Mouse (Mus musculus) MEL (cell line): ENCODE measurements around the gene Rpl37a. TPM values are rescaled to one million over a fixed set of nuclear protein-coding genes. Genes with fewer than 3 reads are reported as not detected.

Experiments
- DNase-seq: peaks from one replicate; pipeline ENCODE4 v3.0.0; 2011; ENCODE audit warnings: low read depth, low spot score
- H3K27ac ChIP-seq: 2 replicates; pipeline ENCODE4 v1.5.1; 2012; ENCODE audit warnings: low read depth, mild to moderate bottlenecking, control low read depth, low read length, moderate library complexity; ENCODE audit not compliant: control insufficient read depth
- H3K27me3 ChIP-seq, 2 experiments: fragments of 150-350 bp in 1 of 2; sonication (generic) in 1 of 2; 2 replicates each; pipeline ENCODE4 v1.6.1; 2012; ENCODE audit warnings: low read length in 2 of 2, mild to moderate bottlenecking in 2 of 2, improper control_type of control experiment in 1 of 2, moderate library complexity in 1 of 2; ENCODE audit not compliant: insufficient read depth in 2 of 2, control insufficient read depth in 1 of 2
- H3K36me3 ChIP-seq, 2 experiments: 2 replicates each; pipeline ENCODE4 v1.6.1; 2012 to 2014; ENCODE audit warnings: low read length in 2 of 2, improper control_type of control experiment in 1 of 2, inconsistent platforms in 1 of 2, mild to moderate bottlenecking in 1 of 2; ENCODE audit not compliant: insufficient read depth in 2 of 2, control insufficient read depth in 1 of 2
- H3K4me1 ChIP-seq, 2 experiments: fragments of 150-350 bp in 1 of 2; sonication (generic) in 1 of 2; 2 replicates each; pipeline ENCODE4 v1.6.1; 2012; ENCODE audit warnings: low read length in 2 of 2, improper control_type of control experiment in 1 of 2, mild to moderate bottlenecking in 1 of 2; ENCODE audit not compliant: insufficient read depth in 2 of 2, control insufficient read depth in 1 of 2
- H3K4me3 ChIP-seq, 2 experiments: fragments of 150-350 bp in 1 of 2; sonication (generic) in 1 of 2; 2 replicates each; pipeline ENCODE4 v1.5.1; 2012; ENCODE audit warnings: low read depth in 2 of 2, low read length in 2 of 2, mild to moderate bottlenecking in 2 of 2, moderate library complexity in 2 of 2, control low read depth in 1 of 2, improper control_type of control experiment in 1 of 2; ENCODE audit not compliant: control insufficient read depth in 1 of 2, insufficient read depth in 1 of 2
- H3K79me2 ChIP-seq: 2 replicates; pipeline ENCODE4 v1.6.1; 2012; ENCODE audit warnings: mild to moderate bottlenecking, low read length, moderate library complexity; ENCODE audit not compliant: control insufficient read depth, poor library complexity, insufficient read depth
- H3K9ac ChIP-seq: 2 replicates; pipeline ENCODE4 v1.6.1; 2012; ENCODE audit warnings: low read depth, mild to moderate bottlenecking, control low read depth, low read length, moderate library complexity; ENCODE audit not compliant: control insufficient read depth, poor library complexity, severe bottlenecking
- H3K9me3 ChIP-seq: fragments of 150-350 bp; sonication (generic); replicated peaks from 2 replicates; pipeline ENCODE4 v1.6.1; 2012; ENCODE audit warnings: mild to moderate bottlenecking, low read length, improper control_type of control experiment, moderate library complexity; ENCODE audit not compliant: insufficient read depth
- CHD2 ChIP-seq: IDR thresholded peaks from 2 replicates; pipeline ENCODE4 v1.6.1; 2011; ENCODE audit warnings: low read length, improper control_type of control experiment
- ELF1 ChIP-seq: IDR thresholded peaks from 2 replicates; pipeline ENCODE4 v1.6.1; 2014; ENCODE audit warnings: low read depth, mild to moderate bottlenecking, inconsistent platforms, low read length, improper control_type of control experiment, moderate library complexity
- ETS1 ChIP-seq: IDR thresholded peaks from 2 replicates; pipeline ENCODE4 v1.6.1; 2012; ENCODE audit warnings: low read depth, mild to moderate bottlenecking, inconsistent platforms, low read length, improper control_type of control experiment, moderate library complexity
- GABPA ChIP-seq: IDR thresholded peaks from 2 replicates; pipeline ENCODE4 v1.6.1; 2012; ENCODE audit warnings: low read depth, mild to moderate bottlenecking, inconsistent platforms, low read length, improper control_type of control experiment, moderate library complexity
- JUND ChIP-seq: IDR thresholded peaks from 2 replicates; pipeline ENCODE4 v1.6.1; 2011; ENCODE audit warnings: low read depth, mild to moderate bottlenecking, improper control_type of control experiment, low read length
- MXI1 ChIP-seq: IDR thresholded peaks from 2 replicates; pipeline ENCODE4 v1.6.1; 2011; ENCODE audit warnings: mild to moderate bottlenecking, low read depth, low read length, improper control_type of control experiment
- MYB ChIP-seq: IDR thresholded peaks from 2 replicates; pipeline ENCODE4 v1.6.1; 2011; ENCODE audit warnings: mild to moderate bottlenecking, low read depth, low read length, improper control_type of control experiment
- MYC ChIP-seq: IDR thresholded peaks from 2 replicates; pipeline ENCODE4 v1.6.1; 2011; ENCODE audit warnings: low read depth, mild to moderate bottlenecking, low read length, improper control_type of control experiment, moderate library complexity
- NELFE ChIP-seq: IDR thresholded peaks from 2 replicates; pipeline ENCODE4 v1.6.1; 2011; ENCODE audit warnings: low read depth, low read length, improper control_type of control experiment
- POLR2A ChIP-seq, 2 experiments: IDR thresholded peaks; 2 replicates each; pipeline ENCODE4 v1.6.1; 2011 to 2012; ENCODE audit warnings: low read length in 2 of 2, mild to moderate bottlenecking in 2 of 2, control low read depth in 1 of 2, improper control_type of control experiment in 1 of 2, low read depth in 1 of 2, moderate library complexity in 1 of 2; ENCODE audit not compliant: control insufficient read depth in 1 of 2, insufficient read depth in 1 of 2, poor library complexity in 1 of 2
- POLR2AphosphoS2 ChIP-seq: IDR thresholded peaks from 2 replicates; pipeline ENCODE4 v1.6.1; 2011; ENCODE audit warnings: low read length, improper control_type of control experiment
- POLR2AphosphoS5 ChIP-seq: IDR thresholded peaks from 2 replicates; pipeline ENCODE4 v1.6.1; 2012; ENCODE audit warnings: low read depth, borderline replicate concordance, mild to moderate bottlenecking, inconsistent platforms, low read length, moderate library complexity, mixed read lengths
- SIN3A ChIP-seq: IDR thresholded peaks from 2 replicates; pipeline ENCODE4 v1.6.1; 2012; ENCODE audit warnings: low read length, improper control_type of control experiment, inconsistent platforms
- SMC3 ChIP-seq: IDR thresholded peaks from 2 replicates; pipeline ENCODE4 v1.6.1; 2011; ENCODE audit warnings: low read depth, low read length, improper control_type of control experiment
- TBP ChIP-seq: IDR thresholded peaks from 2 replicates; pipeline ENCODE4 v1.8.0; 2011; ENCODE audit warnings: low read depth, low read length, improper control_type of control experiment
- TCF12 ChIP-seq: IDR thresholded peaks from 2 replicates; pipeline ENCODE4 v1.6.1; 2014; ENCODE audit warnings: low read depth, mild to moderate bottlenecking, inconsistent platforms, low read length, improper control_type of control experiment, moderate library complexity
- USF2 ChIP-seq, 2 experiments: IDR thresholded peaks; 2 replicates each; pipeline ENCODE4 v1.6.1; 2011 to 2012; ENCODE audit warnings: improper control_type of control experiment in 2 of 2, low read length in 2 of 2, borderline replicate concordance in 1 of 2, inconsistent platforms in 1 of 2, low read depth in 1 of 2, mild to moderate bottlenecking in 1 of 2; ENCODE audit not compliant: insufficient read depth in 1 of 2
- ZC3H11A ChIP-seq: IDR thresholded peaks from 2 replicates; pipeline ENCODE4 v1.6.1; 2012; ENCODE audit warnings: low read depth, mild to moderate bottlenecking, inconsistent platforms, low read length, improper control_type of control experiment
- ZMIZ1 ChIP-seq: IDR thresholded peaks from 2 replicates; pipeline ENCODE4 v1.6.1; 2012; ENCODE audit warnings: low read depth, mild to moderate bottlenecking, inconsistent platforms, low read length, improper control_type of control experiment, moderate library complexity
- polyA plus RNA-seq, 2 experiments: library from polyadenylated mRNA; stranded (reverse) in 1 of 2; unstranded in 1 of 2; fragments of >175 nt in 1 of 2; fragments of >200 nt in 1 of 2; gene quantifications; 2 replicates each; pipeline versions ENCODE4 v1.2.1 to v1.2.4; 2012; ENCODE audit warnings: low replicate concordance in 2 of 2, low read depth in 1 of 2; ENCODE audit not compliant: insufficient read length in 2 of 2, insufficient read depth in 1 of 2, missing spikeins in 1 of 2
- total RNA-seq: library from RNA; depleted of rRNA; stranded (reverse); fragments of 300-350 nt; gene quantifications from 2 replicates; pipeline ENCODE4 v1.2.3, GENCODE M21; 2012

Gene Rpl37a
- total and polyA plus RNA-seq, 3 experiments = 1,104 to 4,601 (median 2,623) TPM

GRCm38 (mm10) chr1:72715065-72715464 is 4.0 kb downstream of the Rpl37a start:
- peaks cover 11 to 18% of the 10 kb centered on the region in 2 experiments for H3K36me3 ChIP-seq
- H3K9me3 ChIP-seq = no peaks in the 10 kb centered on the region
- H3K4me3 ChIP-seq = no peak overlapping the region
- no peaks in the 10 kb centered on the region for H3K27me3 ChIP-seq
- no peak overlapping the region for H3K9ac ChIP-seq
- no peak overlapping the region for H3K27ac ChIP-seq
- peaks cover 22% of the 10 kb centered on the region for H3K79me2 ChIP-seq
- H3K4me1 ChIP-seq = peaks cover 0 to 7% of the 10 kb centered on the region in 2 experiments; a peak in 3 of 4 replicates
- peak; percentile 44 for DNase-seq
- peak; percentile 1; the same call in 1 of the 2 replicates for TF ChIP-seq SMC3
- TF ChIP-seq ELF1 = no peak
- peak; percentile 49; the same call in 1 of the 2 replicates for TF ChIP-seq TBP
- TF ChIP-seq, all 39 proteins: peak for 2

- H3K36me3 ChIP-seq = peaks cover 11 to 18% of the 10 kb centered on the region in 2 experiments
- H3K79me2 ChIP-seq = peaks cover 22% of the 10 kb centered on the region
- H3K9me3 ChIP-seq = no peaks in the 10 kb centered on the region
- DNase-seq = peak; percentile 57
- peaks cover 0 to 7% of the 10 kb centered on the region in 2 experiments; a peak in 3 of 4 replicates for H3K4me1 ChIP-seq
- no peak overlapping the region for H3K4me3 ChIP-seq
- H3K27ac ChIP-seq = no peak overlapping the region
- H3K9ac ChIP-seq = no peak overlapping the region
- TF ChIP-seq POLR2A (IDR thresholded peaks at IDR 0.05; ENCODE audit: control insufficient read depth in 1 of 2, insufficient read depth in 1 of 2, low read depth in 1 of 2, low read length in 2 of 2, poor library complexity in 1 of 2) (peak in 1 of 2 experiments; percentile 47; a peak in 1 of 4 replicates), MYB (peak; percentile 37; the same call in 1 of the 2 replicates), USF2 (IDR thresholded peaks at IDR 0.05; ENCODE audit: borderline replicate concordance in 1 of 2, insufficient read depth in 1 of 2, low read depth in 1 of 2, low read length in 2 of 2) (no peak), ZMIZ1 (peak; percentile 27; the same call in 1 of the 2 replicates), POLR2AphosphoS5 (no peak), GABPA (no peak), CHD2 (peak; percentile 4; the same call in 1 of the 2 replicates), JUND (no peak), POLR2AphosphoS2 (peak; percentile 85), NELFE (peak; percentile 29; the same call in 1 of the 2 replicates)
- no peaks in the 10 kb centered on the region for H3K27me3 ChIP-seq
Measured at GRCm38 (mm10) chr1:72715593-72716361, 4.7 kb downstream of the Rpl37a start.

- Histone ChIP-seq H3K4me1 (peaks cover 0 to 7% of the 10 kb centered on the region in 2 experiments; a peak in 3 of 4 replicates), H3K9me3 (no peaks in the 10 kb centered on the region), H3K79me2 (peaks cover 19% of the 10 kb centered on the region), H3K27ac (peak overlapping the region; percentile 24), H3K4me3 (no peak overlapping the region), H3K36me3 (peaks cover 11 to 18% of the 10 kb centered on the region in 2 experiments), H3K9ac (no peak overlapping the region), H3K27me3 (no peaks in the 10 kb centered on the region)
- DNase-seq = peak; percentile 54
- TF ChIP-seq SIN3A = no peak
- 0 out of 2 replicates have a peak, but pooled peaks have one; percentile 24 for TF ChIP-seq POLR2AphosphoS5
- no peak for TF ChIP-seq MYC
- TF ChIP-seq JUND = no peak
- TF ChIP-seq MYB = no peak; the same call in 1 of the 2 replicates
- no peak for TF ChIP-seq MXI1
- TF ChIP-seq POLR2A (IDR thresholded peaks at IDR 0.05; ENCODE audit: control insufficient read depth in 1 of 2, insufficient read depth in 1 of 2, low read depth in 1 of 2, low read length in 2 of 2, poor library complexity in 1 of 2) = peak in 1 of 2 experiments; percentile 40; a peak in 1 of 4 replicates
- TF ChIP-seq TCF12 = no peak
- TF ChIP-seq ETS1 = no peak
- TF ChIP-seq CHD2 = no peak
- no peak for TF ChIP-seq ZC3H11A
Measured at GRCm38 (mm10) chr1:72716421-72716820, 5.3 kb downstream of the Rpl37a start.
